Mouse (Mus musculus): ENCODE data around the gene Depdc7. TPM values are rescaled to one million over a fixed set of nuclear protein-coding genes. Genes with fewer than 3 reads are reported as not detected.

The Depdc7 gene
- polyA plus RNA-seq, 1 experiment from 2014 or later = 2.2 TPM

DNA sequence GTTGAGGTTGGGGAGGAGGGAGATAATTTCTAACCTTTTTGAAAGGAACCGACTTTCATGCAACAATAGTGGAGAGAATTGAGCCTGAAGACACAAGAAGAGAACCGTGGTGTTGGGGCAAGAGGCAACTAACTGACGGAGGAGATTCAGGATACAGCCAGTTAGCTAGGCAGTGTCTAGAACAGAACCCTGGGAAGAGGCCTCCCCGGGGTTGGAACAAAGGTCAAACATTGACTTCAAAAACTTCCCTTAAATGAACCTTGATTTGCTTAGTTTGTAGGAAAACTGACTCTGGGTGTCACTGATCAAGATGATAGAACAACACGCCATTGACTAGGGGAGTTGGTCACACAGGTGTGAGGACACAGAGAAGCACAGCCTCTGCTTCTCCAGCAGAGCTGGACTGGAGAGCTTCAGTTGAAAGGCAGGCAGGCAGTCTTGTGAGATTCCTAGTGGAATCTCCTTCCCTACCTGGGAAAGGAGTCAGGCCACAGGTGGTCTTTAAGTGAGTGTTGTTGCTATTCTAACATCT is 6.0 kb upstream of the Depdc7 start:
- Histone ChIP-seq H3K27ac (ENCODE audit: low read length) (no peak overlapping the region), H3K4me1 (ENCODE audit: insufficient read depth, low read depth, low read length) (no peaks in the 10 kb centered on the region), H3K36me3 (ENCODE audit: insufficient read depth, low read length) (no peaks in the 10 kb centered on the region), H3K27me3 (replicated peaks; ENCODE audit: insufficient read depth, low read length) (no peaks in the 10 kb centered on the region), H3K4me2 (replicated peaks; ENCODE audit: low read depth, low read length) (no peak overlapping the region), H3K9me3 (ENCODE audit: low read length) (no peaks in the 10 kb centered on the region), H3K4me3 (ENCODE audit: low read depth, low read length) (no peak overlapping the region), H3K9ac (replicated peaks; ENCODE audit: low read depth) (no peak overlapping the region)
- TF ChIP-seq EP300 (IDR thresholded peaks at IDR 0.05) (no peak), CTCF (IDR thresholded peaks at IDR 0.05) (no peak)
- WGBS = 68% methylated on average over 5 of the region's 5 CpGs
- DNase-seq (ENCODE audit: low spot score) (no peak), ATAC-seq (no peak)

DNA sequence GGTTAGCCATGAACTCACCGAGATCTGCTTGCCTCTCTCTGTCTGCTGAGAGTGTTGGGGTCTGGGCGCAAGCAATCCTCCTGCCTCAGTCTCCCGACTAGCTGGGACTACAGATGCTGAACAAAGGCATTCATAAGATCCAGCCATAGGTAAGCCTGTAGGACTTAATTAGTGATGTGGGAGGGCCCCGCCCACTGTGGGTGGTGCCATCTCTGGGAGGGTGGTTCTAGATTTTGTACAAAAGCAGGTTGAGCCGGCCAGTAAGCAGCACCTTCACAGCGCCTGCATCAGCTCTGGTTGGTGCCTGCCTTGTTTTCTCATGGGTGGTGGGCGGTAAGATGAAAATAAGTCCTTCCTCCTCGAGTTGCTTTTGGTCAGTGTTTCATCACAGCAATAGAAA is 3.6 kb upstream of the Depdc7 start:
- WGBS = 57% methylated on average over 8 of the region's 8 CpGs
- H3K9ac ChIP-seq (replicated peaks; ENCODE audit: low read depth) = no peak overlapping the region

DNA sequence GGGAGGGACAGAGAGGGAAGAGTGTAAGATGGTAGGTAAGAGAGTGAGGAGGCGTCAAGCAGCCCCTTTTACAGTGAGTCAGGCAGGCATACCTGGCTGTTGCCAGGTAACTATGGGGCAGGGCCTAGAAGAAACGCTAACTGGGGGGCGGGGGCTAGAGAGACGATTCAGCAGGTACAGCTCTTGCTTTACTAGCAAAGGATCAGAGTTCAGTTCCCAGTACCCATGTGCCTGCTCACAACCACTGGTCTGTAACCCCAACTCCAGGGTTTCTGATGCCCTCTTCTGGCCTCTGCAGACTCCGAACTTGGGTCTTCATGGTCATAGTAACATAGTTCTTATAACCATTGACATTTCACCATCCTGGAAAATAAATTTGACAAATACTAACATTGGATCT is 1.3 kb upstream of the Depdc7 start:
- TF ChIP-seq EP300 (IDR thresholded peaks at IDR 0.05) (no peak), CTCF (IDR thresholded peaks at IDR 0.05) (no peak)
- 51% methylated on average over 5 of the region's 5 CpGs for WGBS

More for the DNA sequence above, 3.6 kb upstream of the Depdc7 start:
- no peak for ATAC-seq
- no peaks in the 10 kb centered on the region for H3K36me3 ChIP-seq (ENCODE audit: insufficient read depth, low read length)
- no peaks in the 10 kb centered on the region for H3K4me1 ChIP-seq (ENCODE audit: insufficient read depth, low read depth, low read length)
- H3K9me3 ChIP-seq (ENCODE audit: low read length) = no peaks in the 10 kb centered on the region
- DNase-seq (ENCODE audit: low spot score) = no peak
- no peak overlapping the region for H3K27ac ChIP-seq (ENCODE audit: low read length)
- TF ChIP-seq EP300 (IDR thresholded peaks at IDR 0.05) (no peak), CTCF (IDR thresholded peaks at IDR 0.05) (no peak)
- H3K4me3 ChIP-seq (ENCODE audit: low read depth, low read length) = no peak overlapping the region
- H3K4me2 ChIP-seq (replicated peaks; ENCODE audit: low read depth, low read length) = no peak overlapping the region
- no peaks in the 10 kb centered on the region for H3K27me3 ChIP-seq (replicated peaks; ENCODE audit: insufficient read depth, low read length)

DNA sequence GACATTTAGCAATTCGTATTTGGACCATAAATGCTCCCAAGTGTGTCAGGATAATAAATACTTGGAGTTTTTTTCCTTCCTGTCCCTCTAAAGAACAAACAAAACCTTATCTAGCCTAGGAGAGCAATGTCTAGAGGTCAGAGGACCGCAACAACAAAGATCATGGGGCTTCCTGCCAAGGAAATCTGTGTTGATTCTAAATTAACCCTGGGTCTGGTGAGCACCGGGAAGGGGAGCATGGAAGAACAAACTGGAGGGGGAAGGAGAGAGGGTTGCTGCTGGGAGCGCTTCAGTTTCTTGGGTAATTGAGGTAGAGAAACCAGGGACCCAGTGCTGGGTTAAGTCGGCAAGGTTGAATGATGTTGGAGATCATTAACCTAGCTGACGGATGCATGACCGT is 482 bp upstream of the Depdc7 start:
- no peaks in the 10 kb centered on the region for H3K4me1 ChIP-seq (ENCODE audit: insufficient read depth, low read depth, low read length)
- no peaks in the 10 kb centered on the region for H3K36me3 ChIP-seq (ENCODE audit: insufficient read depth, low read length)
- 11% methylated on average over 7 of the region's 7 CpGs for WGBS
- ATAC-seq = peak; percentile 32; the same call in 1 of the 2 replicates
- no peaks in the 10 kb centered on the region for H3K9me3 ChIP-seq (ENCODE audit: low read length)
- peak overlapping the region; percentile 99 for H3K4me2 ChIP-seq (replicated peaks; ENCODE audit: low read depth, low read length)
- no peak for TF ChIP-seq CTCF (IDR thresholded peaks at IDR 0.05)
- TF ChIP-seq EP300 (IDR thresholded peaks at IDR 0.05) = no peak
- H3K27me3 ChIP-seq (replicated peaks; ENCODE audit: insufficient read depth, low read length) = no peaks in the 10 kb centered on the region
- H3K27ac ChIP-seq (ENCODE audit: low read length) = no peak overlapping the region
- H3K9ac ChIP-seq (replicated peaks; ENCODE audit: low read depth) = no peak overlapping the region
- H3K4me3 ChIP-seq (ENCODE audit: low read depth, low read length) = peak overlapping the region; percentile 60
- no peak for DNase-seq (ENCODE audit: low spot score)

More for the DNA sequence above, 1.3 kb upstream of the Depdc7 start:
- Histone ChIP-seq H3K4me2 (replicated peaks; ENCODE audit: low read depth, low read length) (no peak overlapping the region), H3K36me3 (ENCODE audit: insufficient read depth, low read length) (no peaks in the 10 kb centered on the region), H3K9me3 (ENCODE audit: low read length) (no peaks in the 10 kb centered on the region), H3K4me1 (ENCODE audit: insufficient read depth, low read depth, low read length) (no peaks in the 10 kb centered on the region), H3K27ac (ENCODE audit: low read length) (no peak overlapping the region), H3K9ac (replicated peaks; ENCODE audit: low read depth) (no peak overlapping the region), H3K4me3 (ENCODE audit: low read depth, low read length) (no peak overlapping the region), H3K27me3 (replicated peaks; ENCODE audit: insufficient read depth, low read length) (no peaks in the 10 kb centered on the region)
- DNase-seq (ENCODE audit: low spot score) = no peak
- no peak for ATAC-seq

DNA sequence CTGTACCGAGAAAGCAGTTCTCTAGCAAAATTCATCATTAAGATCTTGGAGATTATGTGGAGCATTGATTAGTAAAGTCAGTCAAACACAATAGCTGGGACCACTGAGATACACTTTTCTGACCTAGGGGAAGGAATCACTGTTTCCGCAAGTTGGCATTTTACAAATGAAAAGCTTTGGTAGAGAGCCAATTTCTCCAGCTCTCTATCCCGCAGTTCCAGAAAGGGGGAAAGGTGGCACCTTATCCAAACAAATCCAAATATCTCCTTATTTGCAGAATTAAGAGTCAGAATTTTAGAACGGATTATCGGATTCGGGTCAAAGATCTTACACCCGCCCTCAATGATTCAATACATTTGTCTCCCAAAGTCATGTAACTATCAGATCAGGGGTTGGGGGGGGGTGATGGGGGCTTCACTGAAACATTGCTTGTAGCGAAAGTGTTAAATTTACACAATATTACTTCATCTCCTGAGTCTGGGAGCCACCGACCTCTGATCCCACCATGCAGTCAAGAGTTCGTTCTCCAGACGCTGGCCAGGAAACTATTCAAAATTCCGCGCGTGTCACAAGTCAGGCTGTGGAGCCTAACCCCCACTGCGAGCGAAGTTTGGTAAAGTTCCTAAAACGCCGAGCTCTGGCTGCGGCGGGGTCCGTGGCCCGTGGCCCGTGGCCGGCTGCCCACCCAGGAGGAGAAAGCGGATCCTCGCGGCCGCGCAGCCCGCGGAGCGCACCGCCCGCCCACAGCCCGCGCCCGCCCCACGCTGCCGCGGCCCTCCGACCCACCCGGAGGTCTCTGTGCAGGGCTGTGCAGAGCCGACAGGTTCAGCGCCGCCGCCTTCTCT is 560 bp downstream of the Depdc7 start:
- H3K9me3 ChIP-seq (ENCODE audit: low read length) = no peaks in the 10 kb centered on the region
- peak overlapping the region; percentile 99 for H3K4me2 ChIP-seq (replicated peaks; ENCODE audit: low read depth, low read length)
- H3K27me3 ChIP-seq (replicated peaks; ENCODE audit: insufficient read depth, low read length) = no peaks in the 10 kb centered on the region
- no peak for TF ChIP-seq CTCF (IDR thresholded peaks at IDR 0.05)
- no peak for TF ChIP-seq EP300 (IDR thresholded peaks at IDR 0.05)
- H3K4me1 ChIP-seq (ENCODE audit: insufficient read depth, low read depth, low read length) = no peaks in the 10 kb centered on the region
- ATAC-seq (no peak; the same call in 1 of the 2 replicates), DNase-seq (ENCODE audit: low spot score) (peak; percentile 10)
- 4% methylated on average over 42 of the region's 46 CpGs for WGBS
- H3K4me3 ChIP-seq (ENCODE audit: low read depth, low read length) = peak overlapping the region; percentile 60
- peak overlapping the region; percentile 44 for H3K9ac ChIP-seq (replicated peaks; ENCODE audit: low read depth)
- no peak overlapping the region for H3K27ac ChIP-seq (ENCODE audit: low read length)
- H3K36me3 ChIP-seq (ENCODE audit: insufficient read depth, low read length) = no peaks in the 10 kb centered on the region

DNA sequence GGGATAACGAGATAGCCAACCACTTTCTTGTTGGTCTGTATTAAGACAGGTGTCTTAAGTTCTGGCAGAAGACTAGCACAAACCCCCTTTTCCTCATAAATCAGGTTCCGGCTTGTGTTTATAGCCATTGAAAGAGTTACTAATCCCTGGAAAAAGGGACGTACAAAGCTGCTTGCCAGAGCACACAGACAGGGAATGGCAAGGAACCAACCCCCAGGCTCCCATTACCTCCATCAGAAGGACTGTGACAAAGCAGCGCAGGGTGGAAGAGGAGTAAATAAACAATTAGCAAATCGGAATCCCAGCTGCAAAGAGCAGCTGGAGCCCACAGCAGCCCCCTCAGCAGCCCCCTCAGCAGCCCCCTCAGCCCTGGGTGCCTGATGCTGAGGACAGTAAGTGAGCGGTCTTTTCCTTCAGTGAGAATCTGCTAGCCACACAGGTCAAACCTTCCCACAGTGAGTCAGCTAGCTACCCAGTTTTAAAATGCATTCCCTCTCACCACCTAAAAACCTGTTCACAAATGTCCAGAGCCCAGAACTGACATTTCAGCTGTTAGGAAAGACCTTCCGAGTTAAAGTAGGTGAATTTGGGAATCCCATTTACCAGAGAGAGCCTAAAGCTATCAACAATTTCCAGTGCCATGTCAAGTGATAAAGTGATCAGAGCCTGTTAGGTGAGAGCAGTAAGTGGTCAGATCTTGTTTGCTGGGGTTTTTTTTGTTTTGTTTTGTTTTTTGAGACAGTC is 1.5 kb downstream of the Depdc7 start:
- Histone ChIP-seq H3K27ac (ENCODE audit: low read length) (no peak overlapping the region), H3K9me3 (ENCODE audit: low read length) (no peaks in the 10 kb centered on the region), H3K9ac (replicated peaks; ENCODE audit: low read depth) (no peak overlapping the region), H3K4me3 (ENCODE audit: low read depth, low read length) (no peak overlapping the region), H3K4me1 (ENCODE audit: insufficient read depth, low read depth, low read length) (no peaks in the 10 kb centered on the region), H3K27me3 (replicated peaks; ENCODE audit: insufficient read depth, low read length) (no peaks in the 10 kb centered on the region), H3K4me2 (replicated peaks; ENCODE audit: low read depth, low read length) (no peak overlapping the region), H3K36me3 (ENCODE audit: insufficient read depth, low read length) (no peaks in the 10 kb centered on the region)
- TF ChIP-seq EP300 (IDR thresholded peaks at IDR 0.05) (no peak), CTCF (IDR thresholded peaks at IDR 0.05) (no peak)
- ATAC-seq (no peak), DNase-seq (ENCODE audit: low spot score) (no peak)
- 60% methylated on average over 7 of the region's 7 CpGs for WGBS

Measured in lung, postnatal 0 days (tissue).